Mouse (Mus musculus) C2C12 (cell line): ENCODE measurements around the gene Vamp8.

Experiments used
- CTCF ChIP-seq: IDR thresholded peaks from one replicate; pipeline ENCODE4 v1.5.1; 2011; ENCODE audit not compliant: control insufficient read depth, insufficient read depth, insufficient read length
- FOSL1 ChIP-seq: IDR thresholded peaks from one replicate; pipeline ENCODE4 v1.8.0; 2011; ENCODE audit warnings: mild to moderate bottlenecking, low read length; ENCODE audit not compliant: poor library complexity, insufficient read depth, severe bottlenecking
- MYOD1 ChIP-seq: IDR thresholded peaks from one replicate; pipeline ENCODE4 v1.6.1; 2011; ENCODE audit warnings: low read depth; ENCODE audit not compliant: control insufficient read depth, insufficient read length

DNA sequence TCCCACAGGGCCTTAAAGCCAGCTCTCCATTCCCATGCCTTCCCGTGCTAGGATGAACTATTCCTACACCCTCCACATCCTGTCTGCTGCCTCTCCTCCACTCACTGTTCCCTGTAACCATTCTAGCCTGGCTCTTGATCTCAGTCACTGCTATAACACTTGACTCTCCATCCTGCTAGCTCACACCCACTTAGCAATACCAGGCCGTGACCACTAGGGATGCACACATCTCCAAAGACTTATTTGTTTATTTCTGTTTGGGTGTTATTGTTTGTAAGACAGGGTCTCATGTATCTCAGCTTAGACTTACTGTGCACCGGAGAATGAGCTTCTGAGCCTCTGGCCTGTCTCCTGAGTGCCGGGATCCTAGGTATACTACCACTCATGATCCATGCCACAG, 20.9 kb downstream of the Vamp8 start:
- no peak for TF ChIP-seq CTCF
- no peak for TF ChIP-seq MYOD1
- TF ChIP-seq FOSL1, result no peak
